17 mouse cellular contexts compared by ENCODE assay signal in the genomic region with DNA sequence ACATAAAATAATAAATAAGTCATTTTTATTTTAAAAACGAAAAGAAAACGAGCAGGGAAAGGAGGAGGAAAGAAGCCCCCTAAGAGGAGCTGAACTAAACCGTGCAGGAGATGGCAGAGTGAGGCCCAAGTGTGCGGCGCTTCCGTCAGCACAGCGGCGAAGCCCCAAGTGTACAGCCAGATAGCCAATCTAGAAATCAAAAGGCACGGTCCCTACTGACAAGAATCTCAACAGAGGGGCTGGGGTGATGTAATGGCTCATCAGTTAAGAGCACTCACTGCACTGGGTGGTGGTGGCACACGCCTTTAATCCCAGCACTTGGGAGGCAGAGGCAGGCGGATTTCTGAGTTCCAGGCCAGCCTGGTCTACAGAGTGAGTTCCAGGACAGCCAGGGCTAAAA. TPM values are rescaled to one million over a fixed set of nuclear protein-coding genes. Genes with fewer than 3 reads are reported as not detected.
DNase-seq lines count a peak whose midpoint lies in the region; ATAC-seq lines count a peak whose summit lies in the region.
"Had no signal": no experiment of that assay in that cellular context is flagged by ENCODE, and none has a peak within 500 bp of the region (broad histone marks: within the 10 kb centered on the region; RNA-seq: fewer than 3 reads in every experiment).

No protein-coding gene starts in this region.

- 0 out of 2 replicates have a peak overlapping the region, but pooled peaks have one; percentile 22 for H3K27ac ChIP-seq in heart, embryonic 10.5 days
- peak overlapping the region; percentile 94 for H3K27ac ChIP-seq in liver, embryonic 13.5 days
- H3K27ac ChIP-seq in midbrain, embryonic 15.5 days, result no peak overlapping the region
- H3K27ac ChIP-seq: embryonic facial prominence, embryonic 10.5 days; hindbrain, embryonic 12.5 days; limb, embryonic 13.5 days; midbrain, embryonic 10.5 days had no signal

- no peaks in the 10 kb centered on the region for H3K9me3 ChIP-seq in heart, embryonic 10.5 days
- H3K9me3 ChIP-seq in liver, embryonic 13.5 days (replicated peaks), result no peaks in the 10 kb centered on the region
- H3K9me3 ChIP-seq in midbrain, embryonic 15.5 days, result no peaks in the 10 kb centered on the region
- H3K9me3 ChIP-seq: embryonic facial prominence, embryonic 10.5 days; hindbrain, embryonic 12.5 days; limb, embryonic 13.5 days; midbrain, embryonic 10.5 days had no signal

- peak overlapping the region; percentile 51 for H3K4me2 ChIP-seq in liver, embryonic 13.5 days
- no peak overlapping the region for H3K4me2 ChIP-seq in midbrain, embryonic 15.5 days
- H3K4me2 ChIP-seq: hindbrain, embryonic 12.5 days; limb, embryonic 13.5 days had no signal

- intact Hi-C loops in heart, postnatal 14 days (cut with DNase I), result loop anchor here (5.0 kb wide), 1 partner anchor 45 kb away; no protein-coding TSS in a partner anchor

- DNase-seq in heart, embryonic 10.5 days (ENCODE audit: low spot score), result no peak
- DNase-seq in heart, postnatal 14 days, result no peak
- DNase-seq in CD4-positive helper T cell, adult 2 months (ENCODE audit: low read depth, low spot score), result peak; percentile 63
- DNase-seq in R1 (ENCODE audit: low read depth, low spot score), result peak; percentile 59
- peak; percentile 45 for DNase-seq in liver, embryonic 13.5 days
- DNase-seq in cerebellum, adult 9-11 months, result no peak
- DNase-seq: adrenal gland, postnatal 10 days; cerebellum, postnatal 25 days; kidney, adult 2 months; right cerebral cortex, postnatal 25 days had no signal

- ATAC-seq in liver, embryonic 13.5 days (ENCODE audit: low read depth), result no peak
- ATAC-seq in midbrain, embryonic 15.5 days (replicated peaks), result no peak
- ATAC-seq in frontal cortex, adult (ENCODE audit: low TSS enrichment), result no peak
- ATAC-seq: Patski had no signal

- H3K9ac ChIP-seq in liver, embryonic 13.5 days, result peak overlapping the region; percentile 57
- H3K9ac ChIP-seq in midbrain, embryonic 15.5 days, result no peak overlapping the region
- H3K9ac ChIP-seq: hindbrain, embryonic 12.5 days; limb, embryonic 13.5 days had no signal

- H3K27me3 ChIP-seq in heart, embryonic 10.5 days (ENCODE audit: insufficient read depth, poor library complexity, severe bottlenecking), result no peaks in the 10 kb centered on the region
- H3K27me3 ChIP-seq in liver, embryonic 13.5 days, result no peaks in the 10 kb centered on the region
- no peaks in the 10 kb centered on the region for H3K27me3 ChIP-seq in midbrain, embryonic 15.5 days (replicated peaks)
- H3K27me3 ChIP-seq: hindbrain, embryonic 12.5 days; limb, embryonic 13.5 days; Patski had no signal

- H3K4me3 ChIP-seq in heart, embryonic 10.5 days, result no peak overlapping the region
- peak overlapping the region; percentile 15 for H3K4me3 ChIP-seq in liver, embryonic 13.5 days (replicated peaks)
- no peak overlapping the region for H3K4me3 ChIP-seq in midbrain, embryonic 15.5 days
- H3K4me3 ChIP-seq: embryonic facial prominence, embryonic 10.5 days; hindbrain, embryonic 12.5 days; limb, embryonic 13.5 days; midbrain, embryonic 10.5 days had no signal

- no peaks in the 10 kb centered on the region for H3K36me3 ChIP-seq in heart, embryonic 10.5 days
- H3K36me3 ChIP-seq in liver, embryonic 13.5 days, result no peaks in the 10 kb centered on the region
- H3K36me3 ChIP-seq in midbrain, embryonic 15.5 days (replicated peaks), result no peaks in the 10 kb centered on the region
- H3K36me3 ChIP-seq: embryonic facial prominence, embryonic 10.5 days; hindbrain, embryonic 12.5 days; limb, embryonic 13.5 days; midbrain, embryonic 10.5 days had no signal

- peaks cover 44% of the 10 kb centered on the region for H3K4me1 ChIP-seq in heart, embryonic 10.5 days
- peaks cover 83% of the 10 kb centered on the region for H3K4me1 ChIP-seq in liver, embryonic 13.5 days (replicated peaks)
- H3K4me1 ChIP-seq in midbrain, embryonic 15.5 days, result peaks cover 33% of the 10 kb centered on the region

- WGBS in heart, embryonic 10.5 days, result 75% methylated on average over 11 of the region's 11 CpGs
- WGBS in liver, embryonic 13.5 days (ENCODE audit: insufficient replicate concordance), result 20% methylated on average over 11 of the region's 11 CpGs
- 88% methylated on average over 11 of the region's 11 CpGs for WGBS in midbrain, embryonic 15.5 days

RNA-seq across cellular contexts. Expression of a gene that starts 4.6 kb away (rescaled TPM):
- 32.9 TPM in 2 replicates for polyA plus RNA-seq in heart, embryonic 10.5 days (2016; fragmentation: Nextera tagmentation; extraction: Ambion mirVana)
- total RNA-seq in heart, postnatal 14 days (2021), result 10 to 100 TPM; 75.3 to 80.8 TPM
- polyA plus RNA-seq in liver, embryonic 13.5 days (2015; fragmentation: Nextera tagmentation; extraction: Ambion mirVana), result 10.7 and 13.6 TPM in 2 replicates
- polyA plus RNA-seq in midbrain, embryonic 15.5 days (2015; fragmentation: Nextera tagmentation; extraction: Ambion mirVana), result 69.4 and 71.7 TPM in 2 replicates

RNA-seq across cellular contexts. Expression of a gene that starts 25.3 kb away (rescaled TPM):
- polyA plus RNA-seq in heart, embryonic 10.5 days (2016; fragmentation: Nextera tagmentation; extraction: Ambion mirVana), result 57.4 and 63.0 TPM in 2 replicates
- total RNA-seq in heart, postnatal 14 days (2021), result 10 to 100 TPM; 75.5 to 76.9 TPM
- 25.3 and 25.7 TPM in 2 replicates for polyA plus RNA-seq in liver, embryonic 13.5 days (2015; fragmentation: Nextera tagmentation; extraction: Ambion mirVana)
- polyA plus RNA-seq in midbrain, embryonic 15.5 days (2015; fragmentation: Nextera tagmentation; extraction: Ambion mirVana), result 48.7 and 49.0 TPM in 2 replicates

Comparison
In these comparisons a context has a peak if more than half of its experiments do, and no peak if none do; other contexts are left out.
1. DNase-seq: peak in CD4-positive helper T cell, adult 2 months (single experiment), R1 (single experiment) and liver, embryonic 13.5 days (single experiment); none in heart, embryonic 10.5 days (single experiment), heart, postnatal 14 days (0 of 2) and cerebellum, adult 9-11 months (single experiment).